Mouse (Mus musculus) hindbrain, embryonic 12.5 days (tissue): ENCODE results near the gene Farp1. TPM values are rescaled to one million over a fixed set of nuclear protein-coding genes. Genes with fewer than 3 reads are reported as not detected.

Source experiments
- ATAC-seq: fragments of 200-750 bp; cut with Nextera tagmentation; 2 replicates; pipeline ENCODE4 v1.8.0; 2017; ENCODE audit warnings: moderate TSS enrichment; ENCODE audit not compliant: low FRiP score
- H3K27ac ChIP-seq: fragments of 300-500 bp; sonication (generic); 2 replicates; pipeline ENCODE4 v1.5.1; 2016; ENCODE audit warnings: mild to moderate bottlenecking
- H3K27me3 ChIP-seq: fragments of 300-500 bp; sonication (generic); 2 replicates; pipeline ENCODE4 v1.6.1; 2016; ENCODE audit warnings: mild to moderate bottlenecking
- H3K36me3 ChIP-seq: fragments of 300-500 bp; sonication (generic); 2 replicates; pipeline ENCODE4 v1.6.1; 2016; ENCODE audit warnings: mild to moderate bottlenecking
- H3K4me1 ChIP-seq: fragments of 300-500 bp; sonication (generic); 2 replicates; pipeline ENCODE4 v1.6.1; 2016
- H3K4me2 ChIP-seq: fragments of 300-500 bp; sonication (generic); replicated peaks from 2 replicates; pipeline ENCODE4 v1.6.1; 2016; ENCODE audit warnings: mild to moderate bottlenecking
- H3K4me3 ChIP-seq: fragments of 300-500 bp; sonication (generic); 2 replicates; pipeline ENCODE4 v1.5.1; 2016; ENCODE audit warnings: mild to moderate bottlenecking
- H3K9ac ChIP-seq: fragments of 300-500 bp; sonication (generic); 2 replicates; pipeline ENCODE4 v1.6.1; 2016; ENCODE audit warnings: mild to moderate bottlenecking, moderate library complexity
- H3K9me3 ChIP-seq: fragments of 300-500 bp; sonication (generic); replicated peaks from 2 replicates; pipeline ENCODE4 v1.6.1; 2016; ENCODE audit warnings: mild to moderate bottlenecking
- WGBS: fragments of 180-500 bp; shearing (Covaris S2); methylation state at CpG from one replicate; pipeline ENCODE4 v1.1.7; 2016; 5-methylcytosine and 5-hydroxymethylcytosine counted together
- polyA plus RNA-seq: library from polyadenylated mRNA; unstranded; fragments of >200 nt; fragmentation: Nextera tagmentation; extraction: Ambion mirVana; gene quantifications from 2 replicates; pipeline ENCODE4 v1.2.1, GENCODE M21; 2016

Gene Farp1
- polyA plus RNA-seq, 1 experiment from 2014 or later = 43.9 TPM

DNA sequence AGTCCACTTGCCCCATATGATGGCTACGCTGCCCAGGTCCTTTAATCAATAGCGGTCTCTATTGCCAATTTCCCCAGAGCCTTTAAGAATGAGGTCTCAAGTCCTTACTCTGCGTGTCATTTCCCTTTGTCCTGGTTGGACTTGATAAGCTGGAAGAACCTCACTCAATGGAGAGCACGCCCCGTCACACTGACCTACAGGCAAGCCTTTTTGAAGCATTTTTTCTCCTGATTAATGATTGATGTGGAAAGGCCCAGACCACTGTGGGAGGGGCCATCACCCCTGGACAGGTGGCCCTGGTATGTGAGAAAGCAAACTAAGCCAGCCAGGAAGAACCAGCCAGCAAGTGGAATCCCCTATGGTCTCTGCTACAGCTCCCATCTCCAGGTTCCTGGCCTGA lies 263.5 kb downstream of the Farp1 start:
- H3K27ac ChIP-seq = no peak overlapping the region
- H3K9ac ChIP-seq = no peak overlapping the region
- no peaks in the 10 kb centered on the region for H3K4me1 ChIP-seq
- no peak for ATAC-seq
- 89% methylated on average over 5 of the region's 5 CpGs for WGBS
- no peak overlapping the region for H3K4me3 ChIP-seq
- H3K36me3 ChIP-seq = peaks cover 49% of the 10 kb centered on the region
- no peaks in the 10 kb centered on the region for H3K9me3 ChIP-seq
- H3K27me3 ChIP-seq = no peaks in the 10 kb centered on the region
- no peak overlapping the region for H3K4me2 ChIP-seq

DNA sequence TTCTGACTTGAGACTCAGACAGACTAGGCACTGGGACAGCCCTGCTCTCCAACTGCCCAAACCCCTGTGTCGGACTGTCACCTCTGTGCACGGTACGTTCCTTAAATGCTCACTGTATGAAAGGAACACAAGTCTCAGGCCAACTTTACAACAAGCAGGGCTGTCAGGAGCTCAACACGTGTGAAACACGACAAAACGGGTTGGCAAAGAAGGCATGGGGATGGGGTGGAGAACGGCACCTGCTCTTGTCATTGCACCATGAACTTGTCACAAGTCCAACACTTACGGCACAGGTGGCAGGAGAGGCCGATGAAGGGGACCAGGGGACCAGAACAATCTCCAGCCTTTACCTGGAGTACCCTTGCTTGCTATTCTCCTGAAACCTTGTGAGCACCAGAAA lies 264.1 kb downstream of the Farp1 start:
- 94% methylated on average over 9 of the region's 9 CpGs for WGBS
- Histone ChIP-seq H3K27me3 (no peaks in the 10 kb centered on the region), H3K36me3 (peaks cover 44% of the 10 kb centered on the region), H3K4me3 (no peak overlapping the region), H3K27ac (no peak overlapping the region), H3K9me3 (no peaks in the 10 kb centered on the region), H3K9ac (no peak overlapping the region), H3K4me2 (no peak overlapping the region), H3K4me1 (no peaks in the 10 kb centered on the region)
- ATAC-seq = no peak

DNA sequence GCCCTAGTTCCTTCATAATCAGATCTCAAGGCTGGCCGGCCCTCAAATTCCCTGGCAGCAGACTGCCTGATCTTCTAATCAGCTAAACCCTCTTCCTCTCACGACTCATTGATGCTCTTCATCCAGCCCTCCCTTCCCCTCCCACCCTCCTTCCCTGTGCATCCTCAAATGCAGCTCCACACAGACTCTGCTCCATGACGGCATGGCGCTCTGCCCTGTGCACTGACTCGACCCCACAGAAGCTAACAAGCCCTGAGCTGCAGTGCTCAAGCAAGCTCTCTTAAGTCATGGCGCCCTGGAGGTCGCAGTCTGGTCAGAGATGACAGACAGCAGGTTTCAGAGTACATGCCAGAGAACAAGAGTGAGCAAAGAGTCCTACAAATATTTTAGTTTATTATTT lies 269.5 kb downstream of the Farp1 start:
- no peaks in the 10 kb centered on the region for H3K9me3 ChIP-seq
- no peak overlapping the region for H3K4me2 ChIP-seq
- H3K4me3 ChIP-seq = no peak overlapping the region
- H3K9ac ChIP-seq = no peak overlapping the region
- no peaks in the 10 kb centered on the region for H3K27me3 ChIP-seq
- 58% methylated on average over 7 of the region's 7 CpGs for WGBS
- ATAC-seq = no peak
- no peak overlapping the region for H3K27ac ChIP-seq
- no peaks in the 10 kb centered on the region for H3K4me1 ChIP-seq
- H3K36me3 ChIP-seq = peaks cover 21% of the 10 kb centered on the region

DNA sequence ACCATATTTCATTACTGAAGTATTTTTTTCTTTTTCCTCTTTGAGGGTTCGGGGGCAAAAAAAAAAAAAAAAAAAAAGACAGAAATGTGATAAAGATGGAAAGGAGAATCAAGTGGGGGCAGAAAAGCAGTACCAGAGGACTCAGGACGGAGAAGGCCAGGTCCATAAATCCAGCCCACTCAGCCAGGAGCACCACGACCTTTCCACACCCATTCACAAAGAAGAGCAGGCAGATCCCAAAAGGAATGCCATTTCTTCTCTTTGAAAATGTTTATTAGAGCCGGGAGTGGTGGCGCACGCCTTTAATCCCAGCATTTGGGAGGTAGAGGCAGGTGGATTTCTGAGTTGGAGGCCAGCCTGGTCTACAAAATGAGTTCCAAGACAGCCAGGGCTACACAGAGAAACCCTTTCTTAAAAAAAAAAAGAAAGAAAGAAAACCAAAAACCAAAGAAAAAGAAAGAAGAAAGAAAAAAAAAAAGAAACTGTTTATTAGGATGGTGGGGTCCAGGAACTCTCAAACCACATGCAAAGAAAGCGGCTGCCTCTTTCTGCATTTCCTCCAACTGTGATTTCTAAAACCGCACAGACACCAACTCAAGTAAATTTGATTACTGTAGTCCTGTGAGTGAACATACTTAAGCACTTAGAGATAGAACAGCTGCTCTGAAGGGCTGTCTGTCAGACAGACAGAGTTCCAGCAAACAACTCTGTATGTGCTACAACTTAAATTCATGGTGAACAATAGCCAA lies 270.5 kb downstream of the Farp1 start:
- no peak for ATAC-seq

DNA sequence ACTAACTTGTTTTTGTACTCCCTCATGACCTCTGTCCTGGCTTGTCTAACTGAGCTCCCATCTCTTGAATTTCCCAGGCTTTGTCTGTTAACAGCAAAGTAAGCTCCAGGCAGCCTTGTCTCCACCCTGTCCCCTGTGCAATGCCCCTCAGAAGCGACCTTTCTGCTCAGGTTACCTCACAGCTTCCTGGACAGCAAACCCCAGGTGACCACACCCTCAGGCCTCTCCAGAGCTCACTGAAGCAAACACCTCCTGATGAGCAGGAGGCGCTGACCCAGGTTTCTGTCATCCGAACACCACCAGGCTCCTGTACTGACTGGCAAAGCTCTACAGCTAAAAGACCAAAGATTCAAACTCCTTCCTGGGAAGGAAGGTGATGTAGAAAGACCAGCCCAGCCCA lies 274.9 kb downstream of the Farp1 start:
- Histone ChIP-seq H3K9ac (no peak overlapping the region), H3K36me3 (no peaks in the 10 kb centered on the region), H3K4me3 (no peak overlapping the region), H3K27me3 (no peaks in the 10 kb centered on the region), H3K4me1 (peaks cover 5% of the 10 kb centered on the region; the same call in 1 of the 2 replicates), H3K27ac (no peak overlapping the region), H3K4me2 (no peak overlapping the region), H3K9me3 (no peaks in the 10 kb centered on the region)
- ATAC-seq = no peak
- 77% methylated on average over 3 of the region's 3 CpGs for WGBS

More for the DNA sequence above, 270.5 kb downstream of the Farp1 start:
- no peak overlapping the region for H3K4me3 ChIP-seq
- 73% methylated on average over 8 of the region's 8 CpGs for WGBS
- H3K4me2 ChIP-seq = no peak overlapping the region
- H3K9ac ChIP-seq = no peak overlapping the region
- H3K36me3 ChIP-seq = peaks cover 14% of the 10 kb centered on the region
- H3K9me3 ChIP-seq = no peaks in the 10 kb centered on the region
- no peaks in the 10 kb centered on the region for H3K27me3 ChIP-seq
- H3K27ac ChIP-seq = no peak overlapping the region
- 0 out of 2 replicates have a peak, but pooled peaks cover 4% of the 10 kb centered on the region for H3K4me1 ChIP-seq

DNA sequence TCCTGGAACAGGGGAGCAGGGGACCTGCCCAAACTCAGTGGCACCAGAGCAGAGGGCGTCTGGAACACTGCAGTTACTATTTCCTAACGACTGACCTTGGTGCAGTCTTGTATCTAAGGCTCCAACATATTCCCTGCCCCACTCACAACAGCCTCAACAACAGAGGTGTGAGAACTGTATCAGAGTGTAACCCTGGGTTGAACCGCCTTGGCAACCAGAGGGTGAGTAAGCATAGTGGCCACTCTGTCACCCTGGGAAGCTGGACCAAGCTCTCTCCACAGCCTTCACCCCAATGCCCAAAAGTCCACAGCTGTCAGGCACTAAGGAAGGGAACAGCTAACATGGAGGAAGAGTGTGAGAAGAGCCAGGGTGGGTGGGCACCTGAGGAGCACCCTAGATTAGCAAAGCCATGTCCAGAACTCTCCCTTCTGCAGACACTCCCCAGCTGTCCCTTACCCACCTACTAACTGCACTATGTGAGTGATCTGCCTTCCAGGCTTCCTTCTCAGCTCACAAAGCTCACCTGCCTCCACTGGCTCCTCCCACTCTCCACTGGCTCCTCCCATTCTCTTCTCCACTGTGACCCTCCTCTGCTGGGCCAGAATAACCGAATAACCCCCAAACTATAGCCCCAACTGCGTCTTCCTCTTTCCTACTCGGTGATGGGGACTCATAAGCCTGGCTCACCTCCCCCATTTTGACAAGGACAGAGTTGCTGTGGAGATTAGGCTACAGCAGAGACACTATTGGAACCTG lies 275.5 kb downstream of the Farp1 start:
- peaks cover 11% of the 10 kb centered on the region for H3K4me1 ChIP-seq
- no peaks in the 10 kb centered on the region for H3K27me3 ChIP-seq
- 88% methylated on average over 6 of the region's 6 CpGs for WGBS
- no peaks in the 10 kb centered on the region for H3K36me3 ChIP-seq
- no peak overlapping the region for H3K4me2 ChIP-seq
- H3K9me3 ChIP-seq = no peaks in the 10 kb centered on the region
- no peak overlapping the region for H3K27ac ChIP-seq
- ATAC-seq = no peak
- no peak overlapping the region for H3K4me3 ChIP-seq
- no peak overlapping the region for H3K9ac ChIP-seq

DNA sequence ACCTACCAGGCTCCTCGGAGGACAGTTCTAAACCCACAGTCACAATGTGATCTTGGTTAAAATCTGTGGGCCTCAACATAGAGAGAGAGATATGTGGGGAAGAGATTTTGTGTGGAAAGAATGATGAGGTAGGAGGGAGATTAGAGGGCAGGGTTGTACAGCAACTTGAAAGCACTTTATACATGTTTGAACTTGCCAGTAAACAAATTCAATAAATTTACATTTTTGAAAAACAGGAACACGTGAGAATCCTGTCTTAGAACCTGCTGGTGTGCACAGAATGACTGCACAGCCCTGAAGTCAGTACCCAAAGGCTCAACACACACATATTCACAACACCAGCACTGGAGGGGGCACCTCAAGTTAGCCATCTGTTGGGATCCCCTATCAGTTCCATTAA lies 276.1 kb downstream of the Farp1 start:
- Histone ChIP-seq H3K27ac (no peak overlapping the region), H3K4me1 (peaks cover 16% of the 10 kb centered on the region), H3K4me3 (no peak overlapping the region), H3K36me3 (no peaks in the 10 kb centered on the region), H3K9ac (no peak overlapping the region), H3K27me3 (no peaks in the 10 kb centered on the region), H3K4me2 (no peak overlapping the region), H3K9me3 (no peaks in the 10 kb centered on the region)
- no peak for ATAC-seq
- WGBS = 86% methylated on average over 2 of the region's 2 CpGs

DNA sequence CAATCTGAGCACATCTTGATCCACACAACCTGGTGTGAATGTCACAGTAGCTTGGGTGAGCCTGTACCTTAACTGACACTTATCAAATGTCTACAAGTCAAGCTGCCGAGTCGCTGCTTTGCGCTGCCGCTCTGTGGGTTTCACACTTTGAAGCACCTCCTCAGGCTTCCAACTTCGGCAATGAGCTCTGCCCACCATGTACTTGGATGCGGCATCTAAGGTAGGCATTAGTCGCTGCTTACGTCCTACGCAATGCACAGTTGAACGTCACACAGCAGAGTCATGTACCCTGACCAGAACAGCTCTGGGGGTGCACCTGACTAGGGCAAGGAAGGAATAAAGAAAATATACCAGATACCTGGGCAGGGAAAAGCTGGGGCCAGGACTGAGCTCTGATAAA lies 278.3 kb downstream of the Farp1 start:
- no peak overlapping the region for H3K4me3 ChIP-seq
- no peak overlapping the region for H3K4me2 ChIP-seq
- H3K36me3 ChIP-seq = no peaks in the 10 kb centered on the region
- no peak for ATAC-seq
- no peak overlapping the region for H3K9ac ChIP-seq
- 94% methylated on average over 10 of the region's 10 CpGs for WGBS
- no peak overlapping the region for H3K27ac ChIP-seq
- peaks cover 29% of the 10 kb centered on the region for H3K4me1 ChIP-seq
- H3K27me3 ChIP-seq = no peaks in the 10 kb centered on the region
- no peaks in the 10 kb centered on the region for H3K9me3 ChIP-seq

DNA sequence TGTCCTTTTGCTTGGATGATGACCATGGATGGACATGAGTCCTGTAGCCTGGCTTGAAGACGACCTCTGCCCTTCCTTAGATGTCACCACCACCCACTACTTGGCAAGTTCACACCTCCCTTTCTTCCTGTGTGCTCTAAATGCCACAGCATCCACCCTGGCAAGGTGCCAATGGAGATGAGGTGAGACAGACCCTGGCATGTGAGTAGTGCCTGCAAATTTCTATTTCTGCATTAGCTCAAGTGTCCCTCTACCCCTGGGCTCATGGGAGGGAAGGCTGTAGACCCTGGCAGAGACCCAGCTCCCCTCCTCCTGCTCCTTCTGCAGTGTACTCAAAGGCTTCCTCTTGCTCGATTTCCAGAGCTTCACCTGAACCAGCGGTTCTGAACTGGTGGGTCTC lies 279.9 kb downstream of the Farp1 start:
- no peaks in the 10 kb centered on the region for H3K27me3 ChIP-seq
- H3K36me3 ChIP-seq = no peaks in the 10 kb centered on the region
- no peak for ATAC-seq
- no peak overlapping the region for H3K9ac ChIP-seq
- no peaks in the 10 kb centered on the region for H3K9me3 ChIP-seq
- WGBS = 81% methylated on average over 3 of the region's 3 CpGs
- H3K4me1 ChIP-seq = peaks cover 29% of the 10 kb centered on the region
- no peak overlapping the region for H3K4me2 ChIP-seq
- H3K4me3 ChIP-seq = no peak overlapping the region
- no peak overlapping the region for H3K27ac ChIP-seq

DNA sequence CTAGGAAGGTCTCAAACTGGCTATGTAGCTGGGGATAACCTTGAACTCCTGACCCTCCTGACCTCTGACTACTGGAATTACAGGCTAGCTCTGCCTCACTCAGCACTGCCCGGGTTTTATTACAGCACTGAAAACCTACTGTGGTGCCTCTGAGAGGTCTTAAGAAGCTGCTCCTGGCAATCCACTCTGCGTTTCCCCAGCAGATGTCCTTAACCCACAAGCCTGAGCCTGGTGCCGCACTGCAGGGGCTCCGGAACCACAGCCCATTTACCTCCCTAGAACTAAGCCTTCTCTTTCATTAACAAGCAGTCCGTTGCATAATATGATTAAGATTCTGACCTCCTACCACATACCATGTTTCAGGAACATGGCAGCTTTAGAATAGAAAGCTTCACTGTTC lies 281.1 kb downstream of the Farp1 start:
- WGBS = 57% methylated on average over 5 of the region's 5 CpGs
- Histone ChIP-seq H3K4me2 (no peak overlapping the region), H3K4me1 (peaks cover 25% of the 10 kb centered on the region), H3K27ac (no peak overlapping the region), H3K9me3 (no peaks in the 10 kb centered on the region), H3K4me3 (no peak overlapping the region), H3K9ac (no peak overlapping the region), H3K36me3 (no peaks in the 10 kb centered on the region), H3K27me3 (no peaks in the 10 kb centered on the region)
- ATAC-seq = no peak

DNA sequence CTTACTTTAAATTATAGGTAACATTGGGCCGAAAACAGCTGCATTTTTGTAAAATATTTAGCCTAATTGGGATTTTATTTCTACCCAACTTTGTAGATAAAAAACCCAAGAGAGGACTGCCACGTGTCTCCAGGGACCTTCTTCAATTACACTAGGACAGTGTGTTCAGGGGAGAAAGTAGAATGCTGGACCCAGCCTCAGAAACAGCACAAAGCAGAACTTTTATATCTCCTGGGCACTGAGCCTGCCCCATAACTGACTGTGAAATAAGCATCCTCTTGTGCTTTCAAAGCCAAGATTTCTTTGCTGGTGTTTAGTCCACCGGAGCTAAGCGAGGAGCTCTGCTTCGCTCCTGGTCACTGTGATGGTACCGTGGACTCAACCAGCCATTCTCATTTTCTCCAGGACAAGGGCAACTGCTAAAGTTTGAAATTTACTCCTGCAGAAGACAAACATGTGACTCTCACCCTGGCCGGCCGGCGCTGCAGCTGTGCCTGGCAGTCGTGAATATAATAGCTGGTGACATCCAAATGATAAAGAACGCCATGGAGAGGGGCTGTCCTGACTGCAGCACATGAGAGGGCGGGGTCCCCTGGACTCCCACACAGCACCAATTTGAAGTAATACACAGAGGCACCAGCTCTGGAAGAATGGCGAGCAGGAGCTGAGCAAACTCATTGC lies 281.8 kb downstream of the Farp1 start:
- no peaks in the 10 kb centered on the region for H3K9me3 ChIP-seq
- peaks cover 25% of the 10 kb centered on the region for H3K4me1 ChIP-seq
- no peaks in the 10 kb centered on the region for H3K36me3 ChIP-seq
- no peak overlapping the region for H3K9ac ChIP-seq
- H3K27me3 ChIP-seq = no peaks in the 10 kb centered on the region
- 64% methylated on average over 13 of the region's 13 CpGs for WGBS
- H3K4me3 ChIP-seq = no peak overlapping the region
- no peak overlapping the region for H3K4me2 ChIP-seq
- 0 out of 2 replicates have a peak overlapping the region, but pooled peaks have one; percentile 24 for H3K27ac ChIP-seq
- peak; percentile 21; the same call in 1 of the 2 replicates for ATAC-seq

DNA sequence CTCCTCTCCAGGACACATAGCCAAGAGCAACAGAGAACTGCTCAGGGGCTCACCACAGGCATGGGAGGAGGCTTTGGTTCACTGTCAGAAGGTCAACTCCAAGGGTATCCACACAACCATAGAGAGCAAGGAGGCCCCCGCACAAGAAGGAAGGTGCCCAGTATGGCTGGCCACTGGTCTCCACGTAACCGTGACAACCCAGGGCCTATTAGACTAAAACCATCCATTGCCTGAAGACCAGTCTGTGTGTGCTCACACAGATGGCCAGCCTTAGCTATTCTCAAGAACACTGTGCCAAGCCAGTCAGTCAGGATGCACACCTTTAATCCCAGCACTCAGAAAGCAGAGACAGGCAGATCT lies 282.3 kb downstream of the Farp1 start:
- peak; percentile 35; the same call in 1 of the 2 replicates for ATAC-seq
- Histone ChIP-seq H3K4me1 (peaks cover 25% of the 10 kb centered on the region), H3K9me3 (no peaks in the 10 kb centered on the region), H3K9ac (no peak overlapping the region), H3K27ac (no peak overlapping the region), H3K27me3 (no peaks in the 10 kb centered on the region), H3K4me2 (no peak overlapping the region), H3K36me3 (no peaks in the 10 kb centered on the region), H3K4me3 (no peak overlapping the region)
- WGBS = 91% methylated on average over 3 of the region's 3 CpGs
